Mouse (Mus musculus): ENCODE results near the gene Btbd9.
A peak's percentile ranks its signal among the peaks of the same experiment; 100 is the strongest.

The Btbd9 gene

DNA sequence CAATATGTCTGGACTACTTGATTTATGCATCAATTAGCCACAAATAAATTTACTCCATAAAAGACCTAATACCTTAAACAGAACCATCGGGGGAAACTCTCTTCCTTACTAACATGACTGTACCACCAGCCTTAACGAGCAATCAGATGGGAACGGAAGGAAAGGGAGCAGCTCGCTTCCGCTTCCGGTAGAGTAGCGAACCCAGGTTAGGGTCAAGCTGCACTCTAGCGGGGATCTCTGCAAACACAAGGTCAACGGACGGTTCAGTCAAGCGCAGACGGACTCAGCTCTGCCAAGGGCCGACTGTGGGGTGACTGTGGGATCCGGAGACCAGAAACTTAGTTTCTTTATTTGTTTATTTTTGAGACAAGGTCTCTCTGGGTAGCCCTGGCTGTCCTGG, 25.9 kb upstream of the Btbd9 start:
- DNase-seq (ENCODE audit: low read depth, low spot score): no peak

DNA sequence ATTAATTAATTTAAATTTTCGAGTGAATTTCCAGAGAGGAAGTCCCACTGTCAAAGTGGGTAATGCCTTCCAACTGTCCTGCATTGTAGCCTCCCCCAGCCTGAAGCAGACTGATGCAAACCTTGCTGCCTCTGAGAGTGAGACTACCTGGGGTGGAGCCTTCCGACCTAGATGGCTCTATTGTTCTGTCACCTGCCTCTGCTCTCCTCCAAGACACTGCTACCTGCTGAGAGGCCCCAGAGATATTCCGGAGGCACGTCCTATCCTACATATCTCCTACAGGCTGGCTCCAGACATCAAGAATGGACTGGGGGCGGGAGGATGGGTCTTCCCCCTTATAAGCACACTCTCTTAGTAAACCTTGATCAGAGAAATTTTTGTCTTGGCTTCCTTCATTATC, 22.0 kb upstream of the Btbd9 start:
- no peak for DNase-seq (ENCODE audit: low read depth, low spot score)

DNA sequence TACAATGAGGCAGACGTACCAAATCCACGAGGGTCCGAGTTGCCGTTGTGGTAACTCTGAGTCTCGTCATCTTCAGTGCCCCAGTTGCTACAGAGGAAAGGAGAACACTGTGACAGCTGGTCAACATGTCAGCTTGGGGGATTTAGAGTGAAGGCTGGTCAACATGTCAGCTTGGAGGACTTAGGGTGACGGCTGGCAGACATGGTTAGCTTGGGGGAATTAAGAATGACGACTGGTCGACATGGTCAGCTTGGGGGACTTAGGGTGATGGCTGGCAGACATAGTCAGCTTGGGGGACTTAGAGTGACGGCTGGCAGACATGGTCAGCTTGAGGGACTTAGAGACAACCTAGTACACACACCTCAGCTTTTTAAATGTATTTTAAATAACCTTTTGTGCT, 21.5 kb upstream of the Btbd9 start:
- no peak for DNase-seq (ENCODE audit: low read depth, low spot score)

DNA sequence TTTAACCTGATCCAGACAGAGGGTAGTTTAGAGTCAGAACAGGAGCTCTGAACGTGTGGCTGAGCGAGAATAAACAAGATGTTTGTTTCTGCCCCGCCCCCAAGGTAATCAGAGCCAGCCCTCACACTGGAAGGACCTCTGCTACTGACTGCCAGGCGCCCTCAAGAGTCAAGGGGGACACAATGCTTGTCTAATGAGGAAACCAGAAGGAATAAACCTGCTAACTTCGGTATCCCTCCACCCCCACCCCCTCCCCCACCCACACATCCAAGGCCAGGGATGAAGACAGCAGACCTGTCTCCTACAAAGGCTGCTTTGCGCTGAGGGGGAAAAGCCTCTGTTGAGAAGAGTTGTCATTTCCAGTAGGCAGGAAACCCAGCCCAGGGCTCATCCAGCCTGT, 18.6 kb upstream of the Btbd9 start:
- no peak for DNase-seq (ENCODE audit: low read depth, low spot score)

DNA sequence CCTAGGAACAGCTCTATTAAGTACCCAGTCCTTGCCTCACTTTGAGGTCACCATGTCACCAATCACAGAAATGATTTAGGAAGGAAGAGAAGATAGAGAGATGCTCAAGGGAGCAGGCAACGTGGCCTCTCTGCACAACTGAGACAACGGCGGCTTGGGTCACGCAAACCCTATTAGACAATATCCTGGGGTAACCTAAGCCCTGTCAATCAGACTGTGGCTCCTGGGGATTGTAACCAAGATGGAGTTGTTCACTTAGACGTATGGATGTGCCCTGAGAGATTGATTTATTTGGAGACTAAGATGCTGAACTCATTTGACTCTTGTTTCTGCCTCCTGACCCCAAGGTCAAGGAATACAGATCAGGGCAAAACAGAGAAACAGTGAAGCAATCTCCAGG, 18.1 kb upstream of the Btbd9 start:
- no peak for DNase-seq (ENCODE audit: low read depth, low spot score)

DNA sequence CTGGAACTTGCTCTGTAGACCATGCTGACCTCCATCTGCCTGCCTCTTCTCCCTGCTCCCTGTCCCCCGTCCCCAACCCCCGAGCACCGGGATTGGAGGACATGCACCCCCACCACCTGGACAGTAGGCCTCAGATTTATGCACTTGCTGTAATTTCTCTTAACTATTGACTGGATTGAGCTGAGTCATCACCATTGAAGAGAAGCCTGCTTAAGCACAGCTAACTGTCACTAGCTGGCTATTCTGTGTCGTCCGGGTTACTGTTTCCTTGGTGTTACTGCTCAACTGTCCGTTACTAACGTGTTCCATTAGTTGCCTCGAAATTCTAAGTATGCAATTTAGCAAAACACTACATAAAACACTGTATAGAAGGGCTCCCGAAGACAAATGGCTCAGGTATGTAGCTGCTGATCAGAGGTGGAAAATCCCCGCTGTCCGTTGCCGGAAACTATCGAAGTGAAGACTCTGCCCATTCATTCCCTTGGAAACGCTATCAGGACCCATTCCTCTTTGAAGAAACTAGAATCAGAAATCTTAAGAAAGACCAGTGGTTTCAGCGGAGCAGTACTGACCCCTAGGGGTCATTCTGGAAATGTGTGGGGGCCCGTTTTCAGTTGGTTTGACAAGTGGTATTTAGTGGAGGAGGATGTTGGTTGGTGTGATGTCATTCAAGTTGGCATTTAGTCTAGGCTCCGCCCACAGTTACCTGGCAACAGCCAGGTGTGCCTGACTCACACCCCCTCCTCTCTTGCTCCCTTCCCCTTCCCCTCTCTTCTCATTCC, 14.3 kb upstream of the Btbd9 start:
- DNase-seq (ENCODE audit: low read depth, low spot score): peak; percentile 74

DNA sequence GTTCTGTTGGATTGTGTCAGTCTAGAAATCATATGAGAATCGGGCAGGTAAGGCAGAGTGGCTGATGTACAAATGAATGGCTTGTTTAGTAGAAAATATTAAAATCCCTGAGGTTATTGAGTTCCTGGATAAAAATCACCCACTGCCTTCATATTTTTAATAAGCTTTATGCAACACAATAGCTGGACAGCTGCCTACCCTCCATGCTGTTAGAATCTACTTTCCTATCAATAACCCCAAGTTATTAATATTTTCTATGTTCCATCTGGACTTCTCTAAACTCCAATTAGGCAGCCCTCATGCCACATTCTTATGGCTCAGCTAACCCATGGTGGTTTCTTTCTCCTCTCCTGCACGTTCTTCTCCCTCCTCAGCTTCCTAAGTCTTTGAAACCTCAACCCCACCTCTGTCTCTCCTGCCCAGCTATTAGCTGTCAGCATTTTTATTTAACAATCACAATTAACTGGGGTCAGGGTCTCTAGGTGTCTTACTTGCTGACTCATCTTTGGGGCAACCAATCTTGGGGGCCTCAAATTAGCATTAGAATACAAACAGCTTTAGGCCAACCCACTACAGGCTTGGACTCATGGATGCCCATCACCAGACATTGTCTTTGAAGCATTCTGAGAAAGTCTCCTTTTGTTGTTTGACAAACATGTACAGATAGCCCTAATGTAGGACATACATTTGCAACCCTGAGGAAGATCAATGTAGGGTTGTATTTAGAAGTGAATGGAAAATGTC, 7.1 kb upstream of the Btbd9 start:
- DNase-seq (ENCODE audit: low read depth, low spot score): no peak

DNA sequence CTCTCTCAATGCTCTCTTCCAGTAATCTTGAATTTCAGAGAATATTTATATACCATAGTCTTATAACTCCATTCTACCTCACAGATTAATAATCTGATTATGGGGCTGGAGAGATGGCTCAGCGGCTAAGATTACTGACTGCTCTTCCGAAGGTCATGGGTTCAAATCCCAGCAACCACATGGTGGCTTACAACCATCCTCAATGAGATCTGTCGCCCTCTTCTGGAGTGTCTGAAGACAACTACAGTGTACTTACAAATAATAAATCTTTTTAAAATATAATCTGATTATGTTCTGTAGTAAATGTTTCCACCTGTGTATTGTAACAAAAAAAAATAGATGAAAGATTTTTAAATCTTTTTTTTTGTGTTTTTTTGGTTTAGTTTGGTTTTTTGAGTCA, 6.0 kb upstream of the Btbd9 start:
- DNase-seq (ENCODE audit: low read depth, low spot score): no peak

DNA sequence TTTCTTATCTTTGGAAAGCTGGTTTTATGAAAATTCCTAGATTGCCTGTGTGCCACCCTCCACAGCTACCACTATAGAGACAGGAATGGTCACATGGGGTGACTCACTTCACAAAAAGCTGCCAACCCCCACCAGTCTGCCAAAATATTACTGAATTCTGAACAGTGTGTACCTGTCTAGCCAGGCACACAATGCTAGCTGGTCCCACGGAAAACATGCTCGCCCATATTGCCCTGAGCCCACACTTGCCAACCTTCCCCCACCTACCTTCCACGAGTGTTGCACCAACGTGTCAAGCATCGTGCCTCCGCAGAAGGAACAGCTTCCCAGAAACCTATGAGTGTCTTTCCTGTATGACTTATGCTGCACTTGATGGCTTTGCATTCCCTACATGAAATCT, 4.9 kb upstream of the Btbd9 start:
- peak; percentile 81 for DNase-seq (ENCODE audit: low read depth, low spot score)

DNA sequence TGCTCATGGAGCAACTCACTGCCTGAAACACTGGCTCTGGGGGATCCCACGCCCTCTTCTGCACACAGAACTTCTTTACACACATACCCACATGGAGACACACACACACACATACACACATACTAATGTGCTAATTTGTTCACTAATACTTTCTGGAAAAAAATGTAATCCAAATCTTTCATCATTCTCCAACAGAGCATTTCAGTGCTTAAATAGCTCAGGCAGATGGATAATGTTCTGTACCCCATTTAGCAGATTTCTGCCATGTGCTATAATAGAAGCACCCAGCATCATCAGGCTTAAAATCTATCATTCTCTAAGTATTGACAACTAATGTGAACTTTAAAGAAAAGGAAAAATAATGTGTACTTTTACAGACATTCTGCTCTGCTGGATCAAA, 4.5 kb upstream of the Btbd9 start:
- peak; percentile 49 for DNase-seq (ENCODE audit: low read depth, low spot score)

DNA sequence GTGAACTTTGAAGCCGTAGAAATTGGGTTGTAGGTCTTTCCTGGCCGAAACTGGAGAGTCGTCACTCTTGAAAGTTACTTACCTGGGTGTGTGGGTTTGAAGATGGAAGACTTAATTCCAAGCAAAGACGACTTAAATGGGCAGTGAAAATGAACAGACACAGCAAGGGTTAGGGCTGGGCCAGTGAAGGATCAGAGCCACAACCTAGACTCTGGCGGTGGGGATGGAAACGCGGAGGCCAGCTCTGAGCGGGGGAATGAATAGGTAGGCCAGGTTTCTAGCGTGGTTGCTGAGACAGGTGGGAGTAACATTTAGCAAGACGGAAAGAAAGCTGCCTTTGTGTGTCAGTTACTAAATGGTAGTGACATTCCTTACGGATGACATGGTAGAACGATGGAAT, 658 bp upstream of the Btbd9 start:
- DNase-seq (ENCODE audit: low read depth, low spot score): no peak

DNA sequence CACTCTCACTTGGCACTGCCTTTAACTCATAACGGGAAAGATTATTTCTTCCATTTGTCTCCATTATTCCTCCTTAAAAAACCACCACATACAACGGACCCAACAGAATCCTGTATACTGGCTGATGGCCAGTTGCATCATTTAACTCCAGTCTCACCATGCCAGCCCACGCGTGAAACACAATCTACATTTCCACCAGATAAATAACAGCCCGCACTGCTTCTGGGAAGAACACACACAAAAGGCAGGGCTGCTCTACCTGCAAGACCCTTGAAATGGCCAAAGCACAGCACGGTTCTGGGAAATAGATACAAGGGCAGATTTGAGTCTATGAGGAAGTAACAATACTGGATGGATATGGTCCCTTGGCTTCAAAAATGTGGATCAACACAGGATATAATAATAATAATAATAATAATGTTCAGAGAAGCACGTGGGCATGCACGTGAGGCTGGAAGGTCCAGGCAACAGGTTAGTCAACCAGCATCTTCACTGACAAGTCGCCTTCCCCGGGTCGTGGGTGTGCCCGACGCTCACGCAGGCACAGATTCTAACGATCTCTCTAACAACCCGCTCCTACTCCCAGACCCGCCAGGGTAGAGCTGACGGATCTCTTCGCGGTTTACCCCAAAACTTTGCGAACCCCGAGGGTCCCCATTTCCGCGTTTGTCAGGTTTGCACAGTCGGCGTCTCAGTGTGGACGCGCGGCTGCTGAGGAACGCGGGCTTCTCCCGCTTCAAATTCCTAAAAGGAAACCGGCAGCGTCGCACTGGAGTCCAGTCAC, 975 bp downstream of the Btbd9 start:
- peak; percentile 67 for DNase-seq (ENCODE audit: low read depth, low spot score)

DNA sequence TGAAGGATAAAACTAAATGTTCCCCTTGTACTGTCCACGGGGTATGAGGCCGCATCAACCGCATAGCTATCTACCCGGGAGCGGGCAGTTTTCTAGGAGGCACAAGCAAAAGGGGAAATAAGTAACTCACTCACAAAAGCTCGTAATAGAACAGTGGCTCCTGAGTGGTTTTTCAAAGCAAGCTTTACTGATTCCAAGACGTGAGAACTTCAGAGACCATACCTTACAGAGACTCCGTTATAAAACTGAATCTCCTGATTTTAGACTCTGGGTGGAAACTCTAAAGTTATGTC, 1.6 kb downstream of the Btbd9 start:
- no peak for DNase-seq (ENCODE audit: low read depth, low spot score)

DNA sequence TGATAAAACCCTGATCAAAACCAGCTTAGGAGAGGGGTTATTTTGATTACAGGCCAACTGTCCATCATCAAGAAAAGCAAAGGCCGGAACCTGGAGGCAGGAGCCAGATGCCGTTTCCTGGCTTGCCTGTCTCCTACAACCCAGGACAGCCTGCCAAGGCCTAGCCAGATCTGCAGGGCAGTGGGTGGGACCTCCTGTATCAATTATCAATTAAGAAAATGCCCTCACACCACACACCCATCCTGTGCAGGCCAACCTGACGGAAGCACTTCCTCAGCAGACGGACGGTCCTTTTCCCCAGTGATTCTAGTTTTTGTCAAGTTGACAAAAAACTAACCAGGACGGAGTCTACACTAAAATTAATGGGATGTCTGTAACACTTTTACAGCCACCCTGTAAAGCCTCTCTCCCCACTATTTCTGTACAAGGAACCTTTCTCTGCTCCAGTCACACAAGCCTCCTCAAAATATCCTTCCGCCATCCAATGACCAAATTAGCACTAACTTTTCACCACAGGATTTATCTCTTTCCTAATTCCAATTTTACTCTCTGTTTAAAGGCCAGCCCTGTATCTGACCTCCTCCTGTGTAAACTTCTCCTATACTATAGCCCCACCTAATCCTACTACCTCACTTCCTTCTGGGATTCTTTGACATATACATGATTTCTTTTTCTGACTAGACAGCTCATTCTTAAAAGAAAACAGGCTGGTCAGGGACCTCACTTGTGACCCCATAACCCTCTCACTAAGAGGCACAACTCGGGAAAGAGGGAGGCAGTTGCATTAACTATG, 2.1 kb downstream of the Btbd9 start:
- no peak for DNase-seq (ENCODE audit: low read depth, low spot score)

DNA sequence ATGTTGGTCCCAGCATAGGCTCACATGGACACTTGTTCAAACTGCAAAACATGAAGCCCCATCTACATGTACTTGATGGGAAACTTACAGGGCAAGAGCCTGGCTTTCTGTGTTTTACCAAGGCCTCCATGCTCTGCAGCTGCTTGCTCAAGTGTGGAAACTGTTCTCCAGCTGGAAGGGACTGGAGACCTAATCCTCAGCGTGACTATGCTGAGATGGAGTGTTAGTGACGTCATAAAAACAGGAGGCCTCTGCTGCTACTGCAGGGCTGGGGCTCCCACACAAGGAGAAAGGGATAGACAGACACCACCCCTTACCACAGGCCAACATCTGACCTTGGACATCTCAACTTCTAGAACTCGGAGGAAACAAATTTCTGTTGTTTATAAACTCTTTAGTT, 5.3 kb downstream of the Btbd9 start:
- peak; percentile 39 for DNase-seq (ENCODE audit: low read depth, low spot score)

DNA sequence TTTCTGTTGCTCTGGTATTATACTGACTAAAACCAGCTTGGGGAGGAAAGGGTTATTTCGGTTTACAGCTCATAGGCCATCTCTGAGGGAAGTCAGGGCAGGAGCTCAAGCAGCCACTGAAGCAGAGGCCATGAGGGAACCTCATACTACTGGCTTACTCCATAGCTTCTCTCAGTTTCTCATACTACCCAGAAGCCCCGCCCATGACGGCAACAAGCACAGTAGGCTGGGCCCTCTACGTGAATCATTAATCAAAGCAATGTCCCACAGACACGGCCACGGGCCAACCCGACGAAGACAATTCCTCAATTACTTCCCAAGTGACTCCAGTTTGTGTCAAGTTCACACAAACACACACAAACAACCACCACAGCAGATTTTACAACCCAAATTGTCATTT, 6.1 kb downstream of the Btbd9 start:
- DNase-seq (ENCODE audit: low read depth, low spot score): no peak

DNA sequence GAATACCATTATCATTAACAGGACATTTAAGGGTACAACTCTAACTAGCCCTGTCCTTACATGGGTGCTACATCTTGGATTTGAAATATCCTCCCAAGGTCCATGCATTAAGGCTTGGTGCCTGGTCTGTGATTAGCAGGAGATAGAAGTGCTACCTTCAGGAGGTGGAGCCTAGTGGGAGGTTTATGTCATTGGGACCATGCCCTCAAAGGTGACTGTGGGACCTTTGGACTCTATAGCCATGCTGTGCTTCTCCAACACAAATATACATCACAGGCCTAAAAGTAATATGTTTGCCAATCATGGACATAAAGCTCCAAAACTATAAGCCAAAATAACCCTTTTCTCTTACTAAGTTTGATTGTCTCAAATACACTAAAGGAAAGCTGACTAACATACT, 7.8 kb downstream of the Btbd9 start:
- no peak for DNase-seq (ENCODE audit: low read depth, low spot score)

DNA sequence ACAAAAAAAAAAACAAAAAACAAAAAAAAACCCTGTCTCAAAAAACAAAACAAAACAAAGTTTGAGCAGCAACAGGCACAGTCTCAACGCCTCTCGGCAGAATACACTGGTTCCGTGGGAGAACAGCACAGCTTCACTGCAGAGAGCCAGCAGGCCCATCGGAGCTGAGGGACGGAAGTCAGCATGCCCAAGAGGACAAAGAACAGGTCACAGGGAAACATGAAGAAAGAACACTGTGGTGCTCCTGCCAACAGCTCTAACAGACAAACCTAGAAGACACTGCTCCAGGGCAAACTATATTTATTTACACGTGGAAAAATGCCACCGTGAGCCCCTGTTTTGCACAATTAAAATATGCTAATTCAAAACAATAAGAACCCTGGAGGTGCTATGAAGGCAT, 11.3 kb downstream of the Btbd9 start:
- DNase-seq (ENCODE audit: low read depth, low spot score): no peak

DNA sequence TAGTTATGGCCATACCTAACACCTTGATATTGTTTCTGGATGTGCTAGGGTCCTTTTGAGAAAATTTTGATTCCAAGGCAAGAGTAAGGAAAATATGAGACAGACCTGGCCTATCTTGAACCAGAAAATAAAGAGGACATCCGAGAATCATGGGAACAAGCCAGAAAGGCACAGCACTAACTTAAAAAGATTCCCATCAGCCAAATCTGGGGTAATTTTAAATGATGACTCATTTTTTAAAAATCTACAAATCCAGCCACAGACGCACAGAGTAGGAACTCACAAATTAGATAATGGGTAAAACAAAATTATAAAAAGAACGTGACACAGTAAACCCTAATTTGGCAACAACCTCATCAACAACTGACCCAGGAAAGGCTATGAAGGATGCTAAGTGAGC, 11.9 kb downstream of the Btbd9 start:
- DNase-seq (ENCODE audit: low read depth, low spot score): no peak

DNA sequence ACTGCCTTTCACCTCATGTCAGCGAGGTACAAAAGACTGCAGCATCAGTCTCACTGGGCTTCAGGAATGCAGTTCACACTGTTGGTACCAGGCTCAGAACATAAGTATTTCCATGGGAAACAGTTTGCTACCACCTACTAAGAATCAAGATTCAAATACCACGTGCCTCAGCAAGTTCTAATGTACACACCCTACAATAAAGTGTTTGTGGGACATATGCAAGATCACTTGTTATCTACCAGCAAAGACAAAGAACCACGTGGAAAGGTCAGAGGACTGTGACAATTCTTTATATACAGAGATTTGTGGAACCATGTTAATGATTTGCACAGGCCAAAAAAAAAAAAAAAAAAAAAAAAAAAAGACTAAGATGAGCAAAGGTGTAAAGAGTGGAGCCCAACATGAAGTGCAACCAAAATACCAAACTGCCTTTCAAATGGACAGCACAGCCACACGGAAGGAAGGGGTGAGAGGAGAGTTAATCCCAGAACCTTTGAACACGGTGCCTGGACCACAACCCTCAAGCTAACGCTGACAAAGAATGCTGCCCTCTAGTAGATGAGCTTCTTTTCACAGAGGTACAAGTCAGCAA, 12.7 kb downstream of the Btbd9 start:
- no peak for DNase-seq (ENCODE audit: low read depth, low spot score)

DNA sequence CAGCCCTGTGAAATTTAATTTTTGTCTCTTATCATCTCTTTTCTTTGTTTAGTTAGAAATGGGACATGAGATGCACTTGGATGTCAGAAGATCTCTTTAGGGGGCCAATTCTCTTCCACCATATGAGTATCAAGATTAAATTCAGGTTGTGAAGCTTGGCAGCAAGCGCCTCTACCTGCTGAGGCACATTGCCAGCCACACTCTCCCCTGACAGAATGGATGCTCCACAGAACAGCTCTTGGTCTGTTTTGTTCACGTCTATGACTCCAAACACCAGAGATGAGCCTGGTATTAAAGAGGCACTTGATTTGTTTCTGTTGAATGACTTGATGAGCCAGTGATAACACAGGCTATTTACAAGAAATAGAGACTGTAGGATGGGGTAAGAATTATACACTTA, 13.5 kb downstream of the Btbd9 start:
- DNase-seq (ENCODE audit: low read depth, low spot score): peak; percentile 30

DNA sequence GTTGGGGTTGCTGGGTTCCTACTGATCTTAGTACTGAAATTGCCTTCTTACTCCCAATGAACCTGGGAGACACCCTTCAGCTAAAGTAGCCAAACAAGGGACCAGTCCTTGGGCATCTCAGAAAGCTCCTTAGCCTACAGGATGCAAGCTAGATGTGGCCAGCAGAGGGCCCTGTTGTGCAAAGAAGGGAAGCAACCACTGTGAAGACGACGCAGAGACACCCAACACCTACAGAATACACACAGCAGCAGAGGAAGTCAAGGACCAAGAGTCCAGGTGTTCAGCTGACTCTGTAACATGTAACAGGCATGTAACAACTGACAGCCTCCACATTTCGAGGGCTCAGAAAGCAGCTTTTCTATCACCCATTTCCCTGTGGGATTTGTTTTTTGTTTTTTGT, 16.8 kb downstream of the Btbd9 start:
- peak; percentile 68 for DNase-seq (ENCODE audit: low read depth, low spot score)
